Mouse (Mus musculus) intestine, embryonic 14.5 days (tissue): ENCODE data around the gene Olfr1222. TPM values are rescaled to one million over a fixed set of nuclear protein-coding genes. Genes with fewer than 3 reads are reported as not detected.
"Not testable (repeated sequence)": the region's sequence is repeated elsewhere in the genome, so short reads cannot be mapped to it uniquely, and the experiment has no call there.

Experiments used
- ATAC-seq: fragments of 200-750 bp; cut with Nextera tagmentation; replicated peaks from 2 replicates; pipeline ENCODE4 v1.8.0; 2017; ENCODE audit warnings: low read depth, moderate number of reproducible peaks, moderate TSS enrichment, moderate library complexity; ENCODE audit not compliant: low FRiP score, low TSS enrichment
- DNase-seq: peaks from one replicate; pipeline ENCODE4 v3.0.0-alpha.2; 2018; ENCODE audit warnings: low spot score
- H3K27ac ChIP-seq: fragments of 300-500 bp; sonication (generic); 2 replicates; pipeline ENCODE4 v1.5.1; 2014; ENCODE audit warnings: low read depth, mild to moderate bottlenecking, control low read depth
- H3K27me3 ChIP-seq: fragments of 300-500 bp; sonication (generic); replicated peaks from 2 replicates; pipeline ENCODE4 v1.6.1; 2014; ENCODE audit warnings: low read length, control low read depth; ENCODE audit not compliant: control insufficient read depth, insufficient read depth
- H3K36me3 ChIP-seq: fragments of 300-500 bp; sonication (generic); 2 replicates; pipeline ENCODE4 v1.6.1; 2014; ENCODE audit warnings: low read length, control low read depth; ENCODE audit not compliant: control insufficient read depth, insufficient read depth
- H3K4me1 ChIP-seq: fragments of 300-500 bp; sonication (generic); replicated peaks from 2 replicates; pipeline ENCODE4 v1.6.1; 2014; ENCODE audit warnings: low read length, control low read depth, mixed read lengths; ENCODE audit not compliant: control insufficient read depth, insufficient read depth
- H3K4me2 ChIP-seq: fragments of 300-500 bp; sonication (generic); 2 replicates; pipeline ENCODE4 v1.6.1; 2014; ENCODE audit warnings: low read length
- H3K4me3 ChIP-seq: fragments of 300-500 bp; sonication (generic); 2 replicates; pipeline ENCODE4 v1.5.1; 2014; ENCODE audit warnings: low read depth, low read length, control low read depth, mixed read lengths
- H3K9ac ChIP-seq: fragments of 300-500 bp; sonication (generic); 2 replicates; pipeline ENCODE4 v1.6.1; 2014; ENCODE audit warnings: mild to moderate bottlenecking, low read length
- H3K9me3 ChIP-seq: fragments of 300-500 bp; sonication (generic); 2 replicates; pipeline ENCODE4 v1.6.1; 2016; ENCODE audit warnings: low read length, control low read depth; ENCODE audit not compliant: control insufficient read depth
- WGBS: fragments of 180-500 bp; shearing (Covaris S2); extraction: QIAGEN DNeasy Blood & Tissue Kit; methylation state at CpG from one replicate; pipeline ENCODE4 v1.1.7; 2014; 5-methylcytosine and 5-hydroxymethylcytosine counted together
- polyA plus RNA-seq: library from polyadenylated mRNA; unstranded; fragments of >200 nt; fragmentation: Nextera tagmentation; extraction: Ambion mirVana; gene quantifications from 2 replicates; pipeline ENCODE4 v1.2.1, GENCODE M21; 2014

The Olfr1222 gene
- not detected in 2 replicates for polyA plus RNA-seq

- no peak for ATAC-seq
- H3K4me1 ChIP-seq: no peaks in the 10 kb centered on the region
- no peak within 1 kb of the TSS for H3K4me3 ChIP-seq
- no peaks in the 10 kb centered on the region for H3K27me3 ChIP-seq
- H3K9me3 ChIP-seq: no peaks in the 10 kb centered on the region
- H3K9ac ChIP-seq: no peak within 1 kb of the TSS
- no peak within 1 kb of the TSS for H3K4me2 ChIP-seq
- no peak for DNase-seq
- 57% methylated on average over 3 of the region's 3 CpGs for WGBS
- H3K36me3 ChIP-seq: no peaks in the 10 kb centered on the region
- H3K27ac ChIP-seq: no peak within 1 kb of the TSS
These were observed at the start of gene Olfr1222 for GRCm38 (mm10) chr2:89132954-89133353. Olfr1222 (minus strand) TSS chr2:89133054.

DNA sequence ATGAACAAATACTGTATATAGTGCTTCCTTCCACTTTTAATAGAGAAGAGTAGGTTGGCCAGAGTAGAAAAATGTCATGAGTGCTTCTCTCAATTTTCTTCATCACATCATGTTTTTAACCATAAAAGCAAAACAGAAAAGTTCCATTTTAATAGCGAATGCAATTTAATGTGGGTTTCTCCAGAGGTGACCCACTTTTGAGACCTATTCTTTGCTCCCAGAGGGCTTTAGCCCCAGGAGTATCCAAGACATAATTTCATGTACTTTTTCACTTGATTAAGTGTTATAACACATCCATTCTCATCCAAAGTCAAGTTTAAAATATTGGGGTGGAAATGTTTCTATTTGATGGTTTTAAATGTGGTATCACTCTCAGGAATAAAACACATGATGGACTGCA is 41.7 kb upstream of the Olfr1222 start, which contains the start of gene Olfr1225:
TSS of gene Olfr1225 (minus strand) at position 101 of the 400 bp plus-strand sequence.
- Histone ChIP-seq H3K9ac (no peak within 1 kb of the TSS), H3K27me3 (no peaks in the 10 kb centered on the region), H3K4me2 (no peak within 1 kb of the TSS), H3K4me3 (no peak within 1 kb of the TSS), H3K4me1 (no peaks in the 10 kb centered on the region), H3K9me3 (no peaks in the 10 kb centered on the region), H3K36me3 (no peaks in the 10 kb centered on the region), H3K27ac (no peak within 1 kb of the TSS)
- 85% methylated on average over 1 of the region's 1 CpGs for WGBS
- DNase-seq: no peak
- ATAC-seq: no peak

- not testable (repeated sequence) for H3K4me1 ChIP-seq
These were observed 31.9 kb upstream of the Olfr1222 start for GRCm38 (mm10) chr2:89164711-89165110.

DNA sequence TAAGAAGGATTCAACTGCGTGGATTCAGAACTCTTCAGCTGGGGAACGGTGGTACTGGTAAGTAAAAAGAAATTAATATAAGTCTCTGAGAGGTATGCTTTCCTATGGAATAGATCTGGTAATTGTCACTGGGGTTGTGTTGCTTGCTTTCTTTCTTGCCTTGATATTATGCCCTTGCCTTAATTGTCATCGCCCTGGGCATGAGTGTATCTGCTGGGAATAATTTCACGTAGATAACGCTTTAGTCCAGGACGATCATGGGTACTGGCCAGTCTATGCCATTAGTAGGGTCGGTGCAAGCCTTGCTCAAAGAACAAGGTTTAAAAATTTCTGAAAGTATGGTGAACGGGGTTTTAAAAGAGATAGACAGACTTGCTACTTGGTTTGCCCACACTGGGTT is 31.1 kb upstream of the Olfr1222 start, which contains the start of gene Olfr1224-ps1:
TSS of gene Olfr1224-ps1 (minus strand) at position 101 of the 400 bp plus-strand sequence.
- WGBS: 94% methylated on average over 8 of the region's 8 CpGs

More at GRCm38 (mm10) chr2:89164711-89165110, 31.9 kb upstream of the Olfr1222 start:
- not testable (repeated sequence) for H3K27me3 ChIP-seq, H3K9ac ChIP-seq, H3K4me3 ChIP-seq, ATAC-seq, H3K4me2 ChIP-seq, H3K9me3 ChIP-seq, DNase-seq, H3K27ac ChIP-seq, H3K36me3 ChIP-seq
- 96% methylated on average over 4 of the region's 4 CpGs for WGBS

DNA sequence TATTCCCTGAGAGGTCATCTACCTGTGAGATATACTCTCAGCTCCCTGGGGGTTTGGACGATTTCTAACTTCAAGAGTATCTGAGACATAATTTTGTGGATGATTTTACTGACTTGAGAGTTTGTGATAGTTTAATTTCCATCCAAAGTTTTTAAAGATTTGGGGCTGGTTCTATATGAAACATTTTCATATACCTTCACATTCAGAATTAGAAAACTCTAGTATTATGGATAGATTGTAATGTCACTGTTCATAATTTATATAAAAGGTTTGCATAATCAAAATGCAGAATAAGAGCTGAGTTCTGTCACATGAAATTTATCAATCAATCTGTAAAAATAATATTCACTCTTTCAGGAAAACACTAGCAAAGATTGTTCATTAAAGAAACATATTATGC is 18.6 kb upstream of the Olfr1222 start, which contains the start of gene Olfr1223:
TSS of gene Olfr1223 (minus strand) at position 101 of the 400 bp plus-strand sequence.
- DNase-seq (no peak), ATAC-seq (no peak)
- 77% methylated on average over 1 of the region's 1 CpGs for WGBS
- no peaks in the 10 kb centered on the region for H3K4me1 ChIP-seq
- H3K4me3 ChIP-seq: no peak within 1 kb of the TSS
- H3K27me3 ChIP-seq: no peaks in the 10 kb centered on the region
- H3K9me3 ChIP-seq: no peaks in the 10 kb centered on the region
- H3K9ac ChIP-seq: no peak within 1 kb of the TSS
- H3K36me3 ChIP-seq: no peaks in the 10 kb centered on the region
- no peak within 1 kb of the TSS for H3K4me2 ChIP-seq
- no peak within 1 kb of the TSS for H3K27ac ChIP-seq

More for the DNA sequence above, 31.1 kb upstream of the Olfr1222 start, which contains the start of gene Olfr1224-ps1:
- H3K9ac ChIP-seq, ATAC-seq, H3K27me3 ChIP-seq, H3K4me2 ChIP-seq, H3K4me1 ChIP-seq, H3K4me3 ChIP-seq, H3K9me3 ChIP-seq, DNase-seq, H3K36me3 ChIP-seq, H3K27ac ChIP-seq: not testable (repeated sequence)

GRCm38 (mm10) chr2:89117183-89117582 is 15.7 kb downstream of the Olfr1222 start, which contains the start of gene Olfr1221:
Olfr1221 (minus strand) TSS chr2:89117283.
- Histone ChIP-seq H3K27me3 (no peaks in the 10 kb centered on the region), H3K4me3 (no peak within 1 kb of the TSS), H3K9me3 (no peaks in the 10 kb centered on the region), H3K9ac (no peak within 1 kb of the TSS), H3K4me1 (no peaks in the 10 kb centered on the region), H3K27ac (no peak within 1 kb of the TSS), H3K4me2 (no peak within 1 kb of the TSS), H3K36me3 (no peaks in the 10 kb centered on the region)
- ATAC-seq: no peak
- no peak for DNase-seq
- 72% methylated on average over 2 of the region's 2 CpGs for WGBS

DNA sequence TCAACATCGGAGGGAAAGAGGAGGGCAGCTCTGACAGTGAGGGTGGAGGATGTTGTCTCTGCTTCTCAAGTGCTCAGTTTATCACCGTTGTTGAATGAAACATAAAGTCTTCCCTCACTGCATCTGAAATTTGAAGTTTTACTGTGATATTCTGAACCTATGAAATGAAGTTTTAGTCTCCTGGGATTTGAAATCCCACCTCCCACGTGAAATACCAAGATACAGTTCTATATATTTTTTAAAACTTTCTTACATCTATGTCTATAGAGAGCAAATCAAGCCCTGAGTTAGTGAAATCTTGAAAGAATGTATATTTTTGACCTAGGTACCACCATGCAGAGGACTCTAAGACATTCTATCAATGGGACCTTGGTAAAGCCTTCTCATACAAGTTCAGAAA is 26.1 kb downstream of the Olfr1222 start, which contains the start of gene Olfr1220:
TSS of gene Olfr1220 (minus strand) at position 101 of the 400 bp plus-strand sequence.
- no peak for DNase-seq
- no peak within 1 kb of the TSS for H3K27ac ChIP-seq
- H3K4me1 ChIP-seq: no peaks in the 10 kb centered on the region
- H3K36me3 ChIP-seq: no peaks in the 10 kb centered on the region
- no peak within 1 kb of the TSS for H3K4me3 ChIP-seq
- no peak within 1 kb of the TSS for H3K4me2 ChIP-seq
- WGBS: 68% methylated on average over 3 of the region's 3 CpGs
- H3K9me3 ChIP-seq: no peaks in the 10 kb centered on the region
- H3K27me3 ChIP-seq: no peaks in the 10 kb centered on the region
- H3K9ac ChIP-seq: no peak within 1 kb of the TSS
- no peak for ATAC-seq

DNA sequence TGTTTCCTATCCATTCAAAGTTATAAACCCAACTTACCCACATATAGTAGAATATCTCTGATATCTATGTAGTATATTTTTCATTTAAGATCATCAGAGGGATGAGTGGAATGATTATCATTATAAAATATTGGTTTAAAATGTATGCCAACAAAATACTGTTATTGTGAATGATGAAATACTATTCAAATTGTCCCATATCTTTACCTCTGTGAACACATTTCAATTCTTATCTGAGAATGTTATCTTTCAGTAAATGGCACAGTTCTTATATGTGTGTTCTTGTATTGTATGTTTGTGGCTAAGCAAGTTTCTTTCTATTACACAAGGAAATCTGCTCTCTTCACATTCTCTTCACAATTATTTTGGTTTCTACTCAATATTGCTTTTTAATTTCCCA is 27.2 kb downstream of the Olfr1222 start:
- ATAC-seq (no peak), DNase-seq (no peak)
- H3K4me2 ChIP-seq: no peak overlapping the region
- no peak overlapping the region for H3K27ac ChIP-seq
- H3K9me3 ChIP-seq: no peaks in the 10 kb centered on the region
- no peaks in the 10 kb centered on the region for H3K4me1 ChIP-seq
- no peaks in the 10 kb centered on the region for H3K27me3 ChIP-seq
- H3K4me3 ChIP-seq: no peak overlapping the region
- no peak overlapping the region for H3K9ac ChIP-seq
- H3K36me3 ChIP-seq: no peaks in the 10 kb centered on the region

DNA sequence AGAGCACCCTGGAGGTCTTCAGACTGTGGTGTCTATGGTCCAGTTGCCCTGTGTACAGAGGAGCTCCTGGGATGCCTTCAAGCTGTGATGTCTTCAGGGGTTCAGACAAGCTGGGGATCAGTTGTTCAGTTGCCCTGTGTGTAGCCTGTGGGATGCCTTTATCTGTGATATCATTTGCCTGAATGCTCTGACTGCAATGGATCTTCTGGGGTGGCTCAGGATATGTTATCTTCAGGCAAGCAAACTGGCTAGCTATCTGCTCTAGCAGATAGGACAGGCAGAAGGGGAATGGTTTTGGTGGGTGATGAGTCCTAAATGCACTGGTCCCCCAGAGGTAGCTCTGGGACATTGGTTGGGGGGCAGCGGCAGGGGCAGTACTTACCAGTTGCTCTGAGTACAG is 39.0 kb downstream of the Olfr1222 start:
- Histone ChIP-seq H3K27me3 (no peaks in the 10 kb centered on the region), H3K27ac (no peak overlapping the region), H3K4me3 (no peak overlapping the region), H3K4me1 (no peaks in the 10 kb centered on the region), H3K9ac (no peak overlapping the region), H3K9me3 (no peaks in the 10 kb centered on the region), H3K4me2 (no peak overlapping the region), H3K36me3 (no peaks in the 10 kb centered on the region)
- DNase-seq (no peak), ATAC-seq (no peak)
- WGBS: 95% methylated on average over 1 of the region's 1 CpGs
